ENCODE assay signal across 9 mouse cellular contexts in the genomic region with DNA sequence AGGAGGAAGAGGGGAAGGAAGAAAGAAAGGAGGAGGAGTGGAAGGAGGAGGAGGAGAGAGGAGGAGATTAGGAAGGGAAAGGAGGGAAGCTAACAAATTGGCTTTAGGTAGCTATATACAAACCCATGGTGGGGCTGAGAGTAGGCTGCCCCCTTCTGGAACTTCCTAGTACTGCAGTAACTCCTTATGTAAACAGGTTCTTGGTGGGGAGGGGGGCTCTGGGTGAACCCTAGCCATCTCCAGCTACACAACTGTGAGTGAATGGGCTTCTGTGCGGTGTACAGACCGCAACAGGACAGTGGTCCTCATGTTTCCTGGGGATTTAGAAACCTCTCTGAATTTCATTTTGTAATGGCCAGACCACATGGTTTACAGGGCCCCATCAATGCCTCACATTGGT. TPM values are rescaled to one million over a fixed set of nuclear protein-coding genes. Genes with fewer than 3 reads are reported as not detected.
DNase-seq lines count a peak whose midpoint lies in the region; ATAC-seq lines count a peak whose summit lies in the region.
"Had no signal": no experiment of that assay in that cellular context is flagged by ENCODE, and none has a peak within 500 bp of the region (broad histone marks: within the 10 kb centered on the region; RNA-seq: fewer than 3 reads in every experiment).

No protein-coding gene starts in this region.

- H3K9me3 ChIP-seq in liver, embryonic 12.5 days (replicated peaks), result no peaks in the 10 kb centered on the region

- H3K9ac ChIP-seq in liver, embryonic 12.5 days, result no peak overlapping the region

- peak; percentile 25 for DNase-seq in liver
- DNase-seq in MEL-GATA-1-ER (ENCODE audit: extremely low read depth, low read depth), result peak; percentile 52
- peak; percentile 54 for DNase-seq in c-Kit-positive CD71-positive TER-119-positive erythroid progenitor cells, embryonic 14.5 days (ENCODE audit: low spot score)
- DNase-seq in left cerebral cortex, postnatal 25 days (ENCODE audit: low spot score in 2 of 2), result peak; percentile 15 to 20
- peak; percentile 52 for DNase-seq in retina, adult 2 months (ENCODE audit: low read depth, low spot score)

- no peaks in the 10 kb centered on the region for H3K4me1 ChIP-seq in liver, embryonic 12.5 days

- no peak overlapping the region for H3K4me2 ChIP-seq in liver, embryonic 12.5 days

- H3K27me3 ChIP-seq in liver, embryonic 12.5 days (replicated peaks), result 0 out of 2 replicates have a peak, but pooled peaks cover 4% of the 10 kb centered on the region

- ATAC-seq in liver, embryonic 12.5 days, result no peak
- peak; percentile 58 for ATAC-seq in granulocyte monocyte progenitor cell, adult 5-6 weeks (replicated peaks; ENCODE audit: poor library complexity, severe bottlenecking)
- ATAC-seq in erythroblast, adult 5-6 weeks (replicated peaks; ENCODE audit: low FRiP score, poor library complexity, severe bottlenecking), result no peak

- intact Hi-C loops in left cerebral cortex, postnatal 25 days (cut with DNase I), result loop anchor here (1.0 to 2.0 kb wide), 2 partner anchors 36 to 38 kb away; a partner anchor contains a TSS

- H3K36me3 ChIP-seq in liver, embryonic 12.5 days, result no peaks in the 10 kb centered on the region

- WGBS in liver, embryonic 12.5 days (ENCODE audit: insufficient replicate concordance), result 18% methylated on average over 2 of the region's 2 CpGs

- no peak overlapping the region for H3K4me3 ChIP-seq in liver, embryonic 12.5 days

- no peak overlapping the region for H3K27ac ChIP-seq in liver, embryonic 12.5 days

RNA-seq across cellular contexts. Expression of a gene that starts 24.6 kb away (rescaled TPM):
- 13.7 and 14.3 TPM in 2 replicates for polyA plus RNA-seq in liver, embryonic 12.5 days (2016; fragmentation: Nextera tagmentation; extraction: Ambion mirVana)
- total RNA-seq in granulocyte monocyte progenitor cell, adult 5-6 weeks (2014; fragmentation: Nextera tagmentation), result 109 and 124 TPM in 2 replicates
- 110 and 120 TPM in 2 replicates for total RNA-seq in granulocyte monocyte progenitor cell, adult 5-6 weeks (2017)
- 10 to 100 TPM; 66.1 to 68.8 TPM for total RNA-seq in left cerebral cortex, postnatal 25 days (2021)
- total RNA-seq in erythroblast, adult 5-6 weeks (2015; ENCODE audit: low replicate concordance), result 9.6 and 12.3 TPM in 2 replicates
- 11.2 and 34.7 TPM in 2 replicates for total RNA-seq in erythroblast, adult 5-6 weeks (2017; ENCODE audit: low replicate concordance)

RNA-seq across cellular contexts. Expression of a gene that starts 31.5 kb away (rescaled TPM):
- 19.1 and 20.0 TPM in 2 replicates for polyA plus RNA-seq in liver, embryonic 12.5 days (2016; fragmentation: Nextera tagmentation; extraction: Ambion mirVana)
- total RNA-seq in granulocyte monocyte progenitor cell, adult 5-6 weeks (2014; fragmentation: Nextera tagmentation), result 14.0 and 15.5 TPM in 2 replicates
- total RNA-seq in granulocyte monocyte progenitor cell, adult 5-6 weeks (2017), result 9.7 and 17.7 TPM in 2 replicates
- total RNA-seq in left cerebral cortex, postnatal 25 days (2021), result 1 to 10 TPM; 6.7 to 8.4 TPM
- 0.96 and 2.7 TPM in 2 replicates for total RNA-seq in erythroblast, adult 5-6 weeks (2015; ENCODE audit: low replicate concordance)
- total RNA-seq in erythroblast, adult 5-6 weeks (2017; ENCODE audit: low replicate concordance), result 2.0 TPM in 1 of 2 replicates, not detected in the other

RNA-seq across cellular contexts. Expression of a gene that starts 38.6 kb away (rescaled TPM):
- 0.20 and 0.31 TPM in 2 replicates for polyA plus RNA-seq in liver, embryonic 12.5 days (2016; fragmentation: Nextera tagmentation; extraction: Ambion mirVana)
- not detected in 2 replicates for total RNA-seq in granulocyte monocyte progenitor cell, adult 5-6 weeks (2014; fragmentation: Nextera tagmentation)
- 0.88 TPM in 1 of 2 replicates, not detected in the other for total RNA-seq in granulocyte monocyte progenitor cell, adult 5-6 weeks (2017)
- total RNA-seq in left cerebral cortex, postnatal 25 days (2021), result under 1 TPM; 0.34 to 0.41 TPM
- not detected in 2 replicates for total RNA-seq in erythroblast, adult 5-6 weeks (2015; ENCODE audit: low replicate concordance)
- not detected in 2 replicates for total RNA-seq in erythroblast, adult 5-6 weeks (2017; ENCODE audit: low replicate concordance)
- total RNA-seq: gastrocnemius, adult 8-10 months had no signal
